Mouse (Mus musculus): ENCODE data around the gene Hoxc11.

Hoxc11 gene

DNA sequence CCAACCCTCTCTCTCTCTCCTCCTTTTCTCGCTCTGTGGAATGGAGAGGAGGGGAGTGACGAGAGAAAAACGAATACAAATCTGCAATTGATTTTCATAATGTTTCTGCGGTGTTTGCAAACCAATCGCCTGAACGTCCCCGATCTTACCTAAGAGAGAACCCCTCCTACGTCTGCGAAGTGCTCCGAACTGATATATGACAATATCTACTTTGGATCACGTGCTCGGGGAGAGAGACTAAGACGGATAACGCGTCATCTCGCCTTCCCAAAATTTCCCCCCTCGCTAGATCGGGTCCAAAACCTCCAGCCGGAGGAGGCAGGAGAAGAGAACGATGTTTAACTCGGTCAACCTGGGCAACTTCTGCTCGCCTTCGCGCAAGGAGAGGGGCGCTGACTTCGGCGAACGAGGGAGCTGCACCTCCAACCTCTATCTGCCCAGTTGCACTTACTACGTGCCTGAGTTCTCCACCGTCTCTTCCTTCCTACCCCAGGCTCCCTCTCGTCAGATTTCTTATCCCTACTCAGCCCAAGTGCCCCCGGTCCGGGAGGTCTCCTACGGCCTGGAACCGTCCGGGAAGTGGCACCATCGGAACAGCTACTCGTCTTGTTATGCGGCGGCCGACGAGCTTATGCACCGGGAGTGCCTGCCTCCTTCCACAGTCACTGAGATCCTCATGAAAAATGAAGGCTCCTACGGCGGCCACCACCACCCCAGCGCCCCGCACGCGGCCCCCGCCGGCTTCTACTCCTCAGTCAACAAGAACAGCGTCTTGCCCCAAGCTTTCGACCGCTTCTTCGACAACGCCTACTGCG lies at the start of gene Hoxc11:
Hoxc11 (plus strand) TSS at position 236 of the 815 bp plus-strand sequence.
- peak; percentile 81 for DNase-seq (ENCODE audit: extremely low read depth, insufficient read length, low spot score)

DNA sequence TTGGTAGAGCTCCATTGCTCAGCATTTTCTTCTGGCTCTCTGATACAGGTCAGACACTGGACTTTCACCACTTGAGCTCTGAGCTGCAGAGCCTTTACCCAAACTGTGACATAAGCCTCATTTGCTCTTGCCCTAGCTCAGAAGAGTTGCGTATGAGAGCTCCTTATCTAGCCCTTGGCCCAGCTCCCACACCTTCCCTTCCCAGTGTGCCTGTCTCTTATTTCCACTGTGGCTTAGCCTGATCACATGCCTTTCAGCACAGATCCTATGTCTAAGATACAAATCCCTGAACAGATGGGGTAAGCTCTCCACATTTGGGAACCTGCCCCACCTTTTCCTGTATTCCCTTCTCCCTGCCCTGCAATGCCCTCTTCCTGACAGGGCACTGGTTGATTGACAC lies 49.3 kb upstream of the Hoxc11 start:
- no peak for DNase-seq (ENCODE audit: extremely low read depth, insufficient read length, low spot score)

DNA sequence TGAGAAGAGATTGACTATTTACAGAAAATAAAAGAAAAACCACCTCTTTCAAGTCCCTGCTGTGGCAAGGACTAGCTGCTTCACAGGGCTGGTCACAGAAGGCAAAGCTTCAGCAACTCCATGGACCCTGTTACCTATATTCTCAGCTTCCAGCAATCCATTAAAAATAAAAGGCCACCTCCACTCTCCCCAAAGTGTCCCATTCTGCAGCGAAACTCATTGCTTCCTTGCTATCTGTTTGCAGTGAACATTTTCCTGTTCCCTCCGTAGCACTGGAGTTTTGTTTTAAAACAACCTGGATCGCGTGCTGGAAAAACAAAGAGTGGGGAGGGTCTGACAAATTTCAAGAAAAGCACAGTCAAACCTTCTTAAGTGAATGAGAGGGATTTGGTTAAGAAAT lies 44.7 kb upstream of the Hoxc11 start:
- no peak for DNase-seq (ENCODE audit: extremely low read depth, insufficient read length, low spot score)

DNA sequence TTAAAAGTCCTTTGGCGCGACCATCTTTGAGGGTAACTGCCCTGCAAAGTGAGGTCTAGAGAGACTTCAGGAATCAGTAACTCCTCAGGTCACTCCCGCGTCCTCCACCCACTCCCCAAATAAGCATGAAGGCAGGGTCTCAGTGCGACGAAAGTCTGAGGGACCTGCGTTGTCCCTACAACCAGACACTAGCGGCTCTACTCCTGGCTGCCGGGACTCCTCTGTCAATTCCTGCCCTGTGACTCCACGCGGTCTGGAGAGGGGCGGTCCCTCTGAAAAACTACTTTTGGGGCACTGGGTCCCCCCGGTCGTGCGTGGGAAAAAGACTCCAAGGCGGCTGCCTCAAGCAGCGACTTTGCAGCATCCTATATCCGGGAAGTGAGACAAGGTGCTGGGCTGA lies 44.2 kb upstream of the Hoxc11 start:
- no peak for DNase-seq (ENCODE audit: extremely low read depth, insufficient read length, low spot score)

DNA sequence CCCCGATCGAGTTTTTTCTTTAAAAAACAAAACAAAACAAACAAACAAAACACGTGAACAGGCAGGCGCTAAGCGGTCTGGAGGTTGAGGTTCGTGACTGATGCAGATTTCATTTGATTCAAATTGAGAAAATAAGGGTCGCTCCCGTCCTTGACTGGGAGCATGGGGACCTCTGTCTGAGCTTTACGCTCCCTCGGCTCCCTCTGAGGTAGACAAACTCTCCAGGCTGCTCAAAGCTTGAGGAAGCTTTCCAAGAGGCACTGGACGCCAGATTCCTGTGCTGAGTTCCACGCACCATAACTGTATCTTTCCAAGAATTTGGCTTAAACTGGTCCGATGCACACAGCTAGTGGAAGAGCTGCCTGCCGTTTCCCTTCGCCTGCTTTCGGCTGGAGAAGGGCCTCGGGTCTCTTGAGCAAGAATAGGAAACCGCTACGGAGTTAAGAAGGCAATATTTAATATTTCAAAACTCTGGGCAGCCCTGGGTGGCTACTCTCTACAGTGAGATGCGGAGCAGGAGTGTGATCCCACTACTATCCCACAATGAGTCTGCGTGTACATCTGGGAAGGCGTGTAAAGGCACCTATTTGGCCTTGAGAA lies 43.6 kb upstream of the Hoxc11 start:
- DNase-seq (ENCODE audit: extremely low read depth, insufficient read length, low spot score): no peak

DNA sequence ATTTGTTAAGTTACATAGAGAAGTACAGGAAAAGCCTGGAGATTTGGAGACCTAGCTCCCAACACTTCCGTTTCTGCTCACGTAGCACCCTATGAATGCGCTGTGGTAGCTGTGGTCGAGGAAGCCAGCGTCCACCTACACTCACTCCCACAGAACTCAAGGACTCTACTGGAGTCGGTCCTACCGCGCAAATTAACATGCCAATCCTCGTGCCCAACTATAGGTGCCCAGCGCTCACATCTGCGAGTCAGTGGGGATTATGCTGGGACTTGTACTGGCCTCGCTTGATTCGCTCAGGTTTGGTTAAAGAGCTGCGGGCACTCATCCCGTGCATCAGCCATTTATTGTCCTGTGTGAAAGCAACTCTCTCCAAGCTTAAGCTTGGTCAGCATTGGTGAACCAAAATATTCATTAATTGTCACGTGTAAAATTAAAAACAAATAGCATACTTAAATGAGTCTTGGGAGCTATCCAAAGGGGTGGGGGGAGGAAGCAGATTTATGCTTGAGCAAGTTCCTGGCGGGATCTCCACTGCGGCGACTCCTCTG lies 41.1 kb upstream of the Hoxc11 start:
- DNase-seq (ENCODE audit: extremely low read depth, insufficient read length, low spot score): no peak

DNA sequence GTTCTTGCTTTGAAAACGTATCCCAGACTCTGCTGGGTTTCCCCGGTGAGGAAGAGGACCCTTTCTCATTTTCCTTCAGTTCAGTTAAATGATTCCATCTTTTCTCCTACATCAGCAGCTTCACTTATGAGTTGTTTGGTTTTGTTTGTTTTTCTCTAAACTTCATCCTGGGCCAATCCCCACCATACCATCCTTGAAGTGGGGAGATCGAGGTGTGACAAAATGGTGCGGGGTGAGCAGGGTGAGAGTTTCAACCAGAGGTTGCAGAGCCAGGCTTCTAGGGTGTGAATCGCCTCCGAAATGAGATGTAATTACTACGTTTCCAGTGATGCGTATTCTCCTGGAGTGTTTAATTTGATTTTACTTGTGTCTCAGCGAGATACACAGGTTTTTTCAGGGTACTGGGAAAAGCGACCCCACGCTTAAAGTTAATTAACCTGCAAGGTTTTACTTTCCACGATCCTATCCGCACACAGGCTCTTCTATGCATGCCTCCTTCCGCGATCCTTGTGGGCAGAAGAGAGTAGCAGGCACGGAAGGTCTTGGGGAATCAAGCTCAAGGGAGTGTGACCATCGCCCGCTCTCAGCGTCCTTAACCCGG lies 36.2 kb upstream of the Hoxc11 start:
- DNase-seq (ENCODE audit: extremely low read depth, insufficient read length, low spot score): no peak

DNA sequence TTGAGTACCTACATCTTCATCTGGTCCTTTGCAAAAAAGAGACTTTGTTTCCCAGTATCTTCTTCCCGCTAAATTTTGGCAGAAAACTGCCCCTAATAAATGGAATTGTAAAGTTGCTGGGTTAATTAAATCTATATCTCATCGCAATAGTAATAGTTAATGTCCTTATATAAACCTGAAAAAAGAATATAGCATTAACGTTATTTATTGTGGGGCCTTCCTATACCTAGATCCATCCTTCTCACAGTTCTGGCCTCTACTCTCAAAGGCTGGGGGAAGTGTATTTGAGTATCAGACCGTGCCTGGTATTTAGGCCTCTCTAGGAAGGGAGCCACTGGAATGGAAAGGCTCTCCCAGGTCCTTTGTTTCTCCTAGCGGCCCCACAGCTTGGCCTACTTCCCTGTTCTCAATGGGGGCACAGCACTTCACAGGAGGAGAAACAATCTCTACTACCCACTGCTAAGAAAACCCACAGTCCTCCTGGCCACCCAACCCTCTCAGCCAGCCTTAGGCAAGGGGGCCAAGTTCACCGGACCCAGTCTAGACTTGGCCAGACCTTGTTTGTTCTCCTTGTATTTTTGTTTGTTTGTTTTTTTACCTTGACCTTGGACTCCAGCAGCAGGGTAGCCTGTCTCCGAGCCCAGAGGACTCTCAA lies 35.5 kb upstream of the Hoxc11 start:
- DNase-seq (ENCODE audit: extremely low read depth, insufficient read length, low spot score): no peak

DNA sequence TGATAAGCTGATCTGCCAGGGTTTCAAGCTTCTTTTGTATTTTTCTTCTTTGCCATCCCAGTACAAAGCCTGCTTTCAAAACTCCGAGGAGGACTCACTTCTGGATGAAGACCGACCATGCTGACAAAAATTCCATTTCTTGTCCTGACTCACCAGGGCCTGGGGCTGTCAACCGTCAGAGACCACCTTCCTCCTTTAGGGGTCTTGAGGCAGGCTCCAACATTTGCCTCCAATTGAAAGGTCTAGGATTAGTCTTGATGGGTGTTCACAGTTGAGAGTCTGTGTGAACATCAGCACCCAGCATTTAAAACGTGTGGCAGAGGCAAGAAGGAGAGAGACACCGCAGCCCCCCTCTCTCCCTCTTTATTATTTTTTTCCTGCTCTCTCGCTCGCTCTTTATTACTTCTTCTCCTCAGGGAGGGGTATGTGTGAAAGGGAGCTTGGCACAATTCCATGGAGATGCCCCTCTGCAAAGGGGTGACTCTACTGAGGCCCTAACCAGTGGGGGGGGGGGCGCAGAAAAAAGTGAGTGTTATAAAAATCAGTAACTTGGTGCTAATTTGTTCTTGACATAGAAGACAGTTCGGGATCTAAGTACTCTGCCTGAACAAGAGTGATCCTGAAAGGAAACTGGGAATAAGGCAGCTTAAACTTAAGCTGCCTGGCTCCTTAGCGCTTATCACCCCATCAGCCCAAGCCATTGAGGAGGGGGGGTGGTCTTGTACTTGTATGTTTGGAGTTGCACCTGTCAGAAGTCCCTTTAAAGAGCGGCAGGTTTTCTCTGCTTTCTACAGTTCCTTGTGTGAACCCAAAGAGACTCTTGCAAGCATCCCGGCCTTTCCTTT lies 34.7 kb upstream of the Hoxc11 start:
- DNase-seq (ENCODE audit: extremely low read depth, insufficient read length, low spot score): no peak

DNA sequence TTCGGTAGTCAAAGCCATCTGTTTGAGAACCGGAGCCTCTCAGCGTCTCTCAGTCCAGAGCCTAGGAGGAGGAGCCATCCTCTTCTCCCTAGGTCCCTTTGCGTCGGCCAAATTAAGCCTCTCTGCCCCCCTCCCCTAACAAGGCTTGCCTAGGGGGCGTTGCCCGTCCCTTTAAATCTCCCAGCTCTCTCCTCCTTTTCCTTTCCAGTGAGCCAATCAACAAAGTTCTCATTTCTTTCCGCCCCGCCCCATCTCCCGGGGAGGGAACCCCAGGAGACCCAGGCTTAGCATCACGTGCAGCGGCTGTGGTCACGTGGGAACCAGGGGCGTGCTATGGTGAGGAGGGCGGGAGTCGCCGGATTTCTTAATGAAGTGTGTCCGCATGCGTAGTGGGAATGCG lies 33.6 kb upstream of the Hoxc11 start:
- DNase-seq (ENCODE audit: extremely low read depth, insufficient read length, low spot score): peak; percentile 94

DNA sequence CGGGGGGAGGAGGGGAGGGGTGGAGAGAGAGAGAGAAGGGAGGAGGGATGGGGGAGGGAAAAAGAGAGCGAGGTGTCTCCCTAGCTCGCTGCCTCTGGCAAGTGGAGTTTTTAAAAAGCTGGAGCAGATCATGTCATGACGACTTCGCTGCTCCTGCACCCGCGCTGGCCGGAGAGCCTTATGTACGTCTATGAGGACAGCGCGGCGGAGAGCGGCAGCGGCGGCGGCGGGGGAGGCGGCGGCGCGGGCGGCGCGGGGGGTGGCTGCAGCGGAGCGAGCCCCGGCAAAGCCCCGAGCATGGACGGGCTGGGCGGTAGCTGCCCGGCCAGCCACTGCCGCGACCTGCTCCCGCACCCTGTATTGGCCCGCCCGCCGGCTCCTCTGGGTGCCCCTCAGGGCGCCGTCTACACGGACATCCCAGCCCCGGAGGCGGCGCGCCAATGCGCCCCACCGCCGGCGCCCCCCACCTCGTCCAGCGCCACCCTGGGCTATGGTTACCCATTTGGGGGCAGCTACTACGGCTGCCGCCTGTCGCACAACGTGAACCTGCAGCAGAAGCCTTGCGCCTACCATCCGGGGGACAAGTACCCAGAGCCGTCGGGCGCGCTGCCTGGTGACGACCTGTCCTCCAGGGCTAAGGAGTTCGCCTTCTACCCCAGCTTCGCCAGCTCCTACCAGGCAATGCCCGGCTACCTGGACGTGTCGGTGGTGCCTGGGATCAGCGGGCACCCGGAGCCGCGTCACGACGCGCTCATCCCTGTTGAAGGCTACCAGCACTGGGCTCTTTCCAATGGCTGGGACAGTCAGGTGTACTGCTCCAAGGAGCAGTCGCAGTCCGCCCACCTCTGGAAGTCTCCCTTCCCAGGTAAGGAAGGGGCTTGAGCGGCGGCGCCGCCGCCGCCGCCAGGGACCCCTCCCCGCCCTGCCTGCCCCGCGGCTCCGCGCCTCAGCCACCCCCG lies 32.9 kb upstream of the Hoxc11 start, which contains the start of gene Hoxc13:
Hoxc13 (plus strand) TSS at position 51 of the 959 bp plus-strand sequence.
- DNase-seq (ENCODE audit: extremely low read depth, insufficient read length, low spot score): peak; percentile 76

DNA sequence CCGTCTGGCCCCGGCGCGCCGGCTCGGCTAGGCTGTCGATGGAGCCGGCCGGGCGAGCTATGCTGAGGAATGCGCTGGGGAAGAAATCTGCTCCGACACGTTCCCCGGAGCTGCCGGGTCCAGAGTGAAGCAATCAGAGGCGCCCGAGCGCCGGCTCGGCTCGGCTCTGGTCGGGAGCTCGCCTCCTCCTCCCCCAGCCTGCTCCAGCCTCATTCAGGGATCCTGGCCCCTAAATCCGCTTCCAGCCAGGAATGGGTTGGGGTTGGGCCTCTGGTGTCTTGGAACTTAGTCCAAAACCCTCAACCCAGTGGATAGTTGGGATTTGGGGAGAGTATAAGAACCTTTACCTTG lies 32.2 kb upstream of the Hoxc11 start:
- DNase-seq (ENCODE audit: extremely low read depth, insufficient read length, low spot score): peak; percentile 70

DNA sequence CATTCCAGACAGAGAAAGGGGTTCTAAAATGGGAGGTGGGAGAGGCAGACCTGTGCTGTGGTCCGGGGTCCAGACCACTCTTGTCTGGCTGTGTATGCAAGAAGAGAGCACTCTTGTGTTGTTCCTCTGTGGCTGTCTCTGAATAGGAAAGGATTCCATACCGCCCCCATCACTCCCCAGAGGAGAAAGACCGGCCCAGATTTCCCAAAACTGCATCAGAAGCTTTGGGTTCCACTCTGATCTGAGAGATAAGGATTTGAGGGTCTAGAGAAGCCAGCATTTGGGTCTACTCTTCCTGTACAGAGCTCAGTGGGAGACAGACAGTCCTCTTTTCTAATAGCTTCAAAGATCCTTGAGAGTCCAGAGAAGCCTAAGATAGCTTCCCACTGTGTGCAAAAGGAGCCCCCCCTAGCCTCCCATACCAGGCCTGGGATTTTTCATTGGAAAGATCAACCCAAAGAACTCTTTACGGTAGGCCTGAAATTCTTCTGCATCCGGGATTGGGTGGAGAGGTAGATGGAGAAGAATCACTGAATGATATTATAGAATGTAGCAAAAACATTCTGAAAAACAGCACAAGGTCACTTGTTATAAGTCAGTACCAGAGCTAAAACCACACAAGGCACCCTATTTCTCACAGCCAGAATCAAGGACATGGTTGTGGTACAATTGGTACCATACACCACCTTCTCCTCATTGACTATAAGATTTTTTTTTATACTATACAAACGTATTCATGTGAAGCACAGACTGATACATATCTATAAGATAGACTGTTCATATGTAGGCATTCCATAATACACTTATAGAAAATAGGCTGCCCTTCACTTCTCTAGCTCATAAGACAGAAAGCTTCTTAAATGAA lies 31.4 kb upstream of the Hoxc11 start:
- no peak for DNase-seq (ENCODE audit: extremely low read depth, insufficient read length, low spot score)

DNA sequence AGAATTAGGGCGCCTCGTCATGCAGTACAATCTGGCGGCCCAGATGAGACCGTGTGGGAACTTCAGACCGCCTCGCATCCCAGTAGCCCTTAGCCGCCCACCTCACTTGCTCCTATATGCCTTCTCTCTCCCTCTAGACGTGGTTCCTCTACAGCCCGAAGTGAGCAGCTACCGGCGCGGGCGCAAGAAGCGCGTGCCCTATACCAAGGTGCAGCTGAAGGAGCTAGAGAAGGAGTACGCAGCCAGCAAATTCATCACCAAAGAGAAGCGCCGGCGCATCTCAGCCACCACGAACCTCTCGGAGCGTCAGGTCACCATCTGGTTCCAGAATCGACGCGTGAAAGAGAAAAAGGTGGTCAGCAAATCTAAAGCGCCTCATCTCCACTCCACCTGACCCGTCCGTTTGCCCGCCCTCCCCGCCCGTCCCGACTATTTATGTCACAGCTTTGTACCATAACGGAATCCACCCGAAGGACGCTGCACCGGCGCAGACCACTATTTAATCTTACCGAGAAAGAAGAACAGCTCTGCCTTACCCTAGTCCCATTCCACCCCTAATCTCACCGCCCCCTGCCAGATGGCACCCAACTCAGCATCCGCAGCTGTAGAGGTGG lies 27.1 kb upstream of the Hoxc11 start:
- no peak for DNase-seq (ENCODE audit: extremely low read depth, insufficient read length, low spot score)

DNA sequence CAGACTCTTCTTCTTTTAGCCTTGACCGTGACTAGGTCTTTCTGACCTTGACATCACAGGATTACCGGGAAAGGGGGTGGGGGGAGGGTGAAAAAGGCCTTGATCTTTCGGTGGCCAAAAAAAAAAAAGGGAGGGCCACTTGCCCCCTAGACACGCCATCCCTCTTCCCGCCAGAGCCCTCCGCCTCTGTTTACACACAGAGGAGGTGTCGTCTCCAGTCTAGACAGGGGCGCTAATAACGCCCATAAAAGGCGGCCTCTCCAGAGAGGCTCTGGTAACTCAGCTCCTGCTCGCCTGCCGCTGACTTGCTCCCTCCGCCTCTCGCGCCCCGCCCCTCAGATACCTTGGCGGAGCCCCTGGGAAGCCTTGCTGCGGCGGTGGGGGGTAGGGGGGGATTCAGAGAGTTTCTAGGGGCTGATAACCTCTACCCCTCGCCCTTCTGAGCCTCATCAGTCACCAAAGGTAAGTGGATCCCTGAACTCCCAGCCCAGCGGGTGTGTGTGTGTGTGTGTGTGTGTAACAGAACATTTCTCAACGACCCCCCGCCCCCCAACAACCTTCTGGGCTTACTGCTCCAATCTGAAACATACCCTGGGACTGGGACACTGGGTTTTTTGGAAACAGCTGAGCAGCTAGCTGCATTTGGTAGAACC lies 22.4 kb upstream of the Hoxc11 start:
- DNase-seq (ENCODE audit: extremely low read depth, insufficient read length, low spot score): peak; percentile 43

DNA sequence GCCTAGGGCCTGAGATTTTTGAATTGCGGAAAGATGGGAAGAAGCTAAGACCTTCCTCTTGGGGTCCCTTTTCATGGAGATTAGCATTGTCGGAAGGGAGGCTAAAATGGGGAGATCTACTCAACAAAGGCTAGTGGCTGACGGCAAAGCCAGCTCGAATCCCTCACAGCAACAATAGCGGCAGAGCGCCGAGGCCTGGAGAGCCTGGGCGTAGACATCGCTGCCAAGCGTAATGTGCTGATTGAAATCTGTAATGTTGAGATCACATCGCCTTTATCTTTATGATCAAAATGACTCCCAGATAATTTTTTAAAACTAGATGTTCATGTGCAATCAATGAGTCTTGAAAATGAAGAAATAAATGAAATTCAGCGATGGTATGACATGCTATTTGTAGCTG lies 19.8 kb upstream of the Hoxc11 start:
- DNase-seq (ENCODE audit: extremely low read depth, insufficient read length, low spot score): no peak

DNA sequence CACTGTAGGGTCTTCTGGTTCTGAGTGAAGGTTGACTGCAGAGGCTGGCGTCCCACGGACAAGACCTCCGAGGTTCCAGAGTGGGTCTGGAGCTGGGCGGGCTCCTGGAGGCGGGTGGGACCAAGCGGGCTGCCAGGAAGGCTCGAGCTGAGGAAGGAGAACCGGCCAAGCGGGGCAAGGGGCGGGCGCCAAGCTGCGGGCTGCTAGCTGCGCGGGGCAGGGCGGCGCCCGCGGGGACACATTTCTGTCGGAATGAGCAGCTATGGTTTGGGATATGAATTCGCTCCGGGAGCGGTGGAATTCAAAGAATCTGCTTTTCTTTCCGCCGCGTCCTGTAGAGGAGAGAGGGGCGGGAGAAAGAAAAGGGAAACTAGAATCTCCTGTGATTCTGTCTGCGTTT lies 19.3 kb upstream of the Hoxc11 start:
- peak; percentile 77 for DNase-seq (ENCODE audit: extremely low read depth, insufficient read length, low spot score)

Data from 3134 (cell line).